Mouse (Mus musculus) brown adipose tissue, adult 24 weeks (tissue): Measurements from ENCODE around the gene Lin37. TPM values are rescaled to one million over a fixed set of nuclear protein-coding genes. Genes with fewer than 3 reads are reported as not detected.

Experiments used
- H3K27ac ChIP-seq: fragments of 200-500 bp; replicated peaks from 2 replicates; pipeline ENCODE4 v1.5.1; 2012; ENCODE audit warnings: low read depth, mild to moderate bottlenecking, low read length
- H3K4me1 ChIP-seq: fragments of 200-500 bp; 2 replicates; pipeline ENCODE4 v1.6.1; 2012; ENCODE audit warnings: low read length, mixed read lengths; ENCODE audit not compliant: control insufficient read depth, insufficient read depth, insufficient read length
- H3K4me3 ChIP-seq: fragments of 200-500 bp; 2 replicates; pipeline ENCODE4 v1.5.1; 2012; ENCODE audit warnings: low read depth, mild to moderate bottlenecking, low read length, moderate library complexity; ENCODE audit not compliant: insufficient read depth
- polyA plus RNA-seq: library from polyadenylated mRNA; stranded (reverse); fragments of >200 nt; gene quantifications from 2 replicates; pipeline ENCODE4 v1.2.4, GENCODE M21; 2012; ENCODE audit not compliant: missing spikeins, insufficient read depth, insufficient read length

The Lin37 gene
- 19.5 and 23.1 TPM in 2 replicates for polyA plus RNA-seq

DNA sequence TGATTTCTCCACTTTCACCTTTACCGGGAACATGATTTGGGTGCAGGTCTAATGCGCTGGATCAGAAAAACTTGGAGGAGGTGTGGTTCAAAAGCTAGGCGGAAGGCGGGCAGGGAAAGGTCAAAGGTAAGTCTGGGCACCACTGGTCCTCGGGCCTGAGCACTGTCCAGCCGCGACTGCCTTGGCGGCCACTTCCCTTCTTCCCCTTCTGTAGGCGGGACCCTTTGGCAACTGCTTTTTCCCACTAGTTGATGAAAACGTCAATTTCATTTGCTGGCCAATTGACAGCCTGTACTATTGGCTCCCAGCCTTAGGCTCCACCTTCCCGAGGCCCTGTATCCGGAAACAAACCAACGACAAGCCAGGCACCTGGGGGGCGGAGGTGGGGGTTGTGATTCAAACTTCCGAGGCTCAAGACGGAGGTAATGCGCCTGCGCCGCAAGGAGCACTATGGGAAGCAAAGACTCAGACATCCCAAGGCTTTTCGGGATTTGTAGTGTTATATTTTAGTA is at the start of gene Lin37:
Lin37 (minus strand) TSS at position 396 of the 512 bp plus-strand sequence.
- peak within 1 kb of the TSS; percentile 66 for H3K4me3 ChIP-seq
- 0 out of 2 replicates have a peak, but pooled peaks cover 7% of the 10 kb centered on the region for H3K4me1 ChIP-seq
- peak within 1 kb of the TSS; percentile 43 for H3K27ac ChIP-seq

DNA sequence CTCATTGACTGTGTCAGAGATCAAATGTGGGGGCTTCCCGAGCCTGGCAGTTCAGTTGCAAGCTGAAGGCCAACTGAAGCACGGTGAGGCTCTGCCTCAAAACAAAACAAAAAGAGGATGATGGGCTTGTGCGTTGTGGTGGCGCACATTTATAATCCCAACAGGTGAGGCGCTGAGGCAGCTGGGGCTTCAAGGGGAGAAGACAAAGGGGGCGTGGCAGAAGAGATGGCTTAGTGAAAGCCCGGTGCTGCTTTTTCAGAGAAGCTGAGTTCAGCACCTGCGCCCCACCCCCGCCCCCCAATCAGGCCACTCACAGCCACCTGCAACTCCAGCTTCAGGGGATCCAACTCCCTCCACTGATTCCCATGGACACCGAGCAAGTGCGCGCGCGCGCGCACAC is 48.8 kb upstream of the Lin37 start:
- Histone ChIP-seq H3K4me1 (no peaks in the 10 kb centered on the region), H3K27ac (no peak overlapping the region), H3K4me3 (no peak overlapping the region)

DNA sequence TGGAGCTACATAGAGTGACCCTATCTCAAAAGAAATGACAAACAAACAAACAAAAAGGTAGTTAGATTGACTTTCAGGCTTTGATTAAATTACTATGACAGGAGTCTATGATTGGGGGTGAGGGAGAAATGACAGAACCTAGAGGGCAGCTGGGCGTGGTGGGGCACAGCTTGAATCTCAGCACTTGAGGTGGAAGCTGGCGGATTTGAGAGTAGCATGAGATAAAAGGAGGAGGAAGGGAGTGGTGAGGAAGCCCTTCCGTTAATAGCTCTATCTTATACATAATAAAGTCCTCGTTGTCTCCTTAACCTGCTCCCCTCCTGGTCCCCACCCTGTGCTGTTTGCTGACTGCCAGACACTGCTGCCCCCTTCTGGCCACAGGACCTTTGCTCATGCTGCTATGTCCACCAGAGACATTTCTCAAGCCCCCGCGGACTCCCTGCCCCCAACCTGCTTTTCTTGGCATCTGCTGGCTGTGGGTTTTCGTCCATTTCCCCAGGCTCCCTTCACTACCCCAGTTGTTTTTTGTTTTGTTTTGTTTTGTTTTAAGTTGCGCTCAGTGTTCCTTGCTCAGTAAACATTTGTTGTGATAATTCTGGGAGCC is 48.2 kb upstream of the Lin37 start:
- H3K27ac ChIP-seq: no peak overlapping the region
- H3K4me3 ChIP-seq: no peak overlapping the region
- H3K4me1 ChIP-seq: no peaks in the 10 kb centered on the region

- Histone ChIP-seq H3K27ac (no peak overlapping the region), H3K4me3 (no peak overlapping the region), H3K4me1 (no peaks in the 10 kb centered on the region)
Measured at GRCm38 (mm10) chr7:30604944-30605343, 45.3 kb upstream of the Lin37 start.

- H3K4me3 ChIP-seq: no peak overlapping the region
- H3K27ac ChIP-seq: no peak overlapping the region
- H3K4me1 ChIP-seq: no peaks in the 10 kb centered on the region
Measured at GRCm38 (mm10) chr7:30604424-30604823, 44.8 kb upstream of the Lin37 start.

DNA sequence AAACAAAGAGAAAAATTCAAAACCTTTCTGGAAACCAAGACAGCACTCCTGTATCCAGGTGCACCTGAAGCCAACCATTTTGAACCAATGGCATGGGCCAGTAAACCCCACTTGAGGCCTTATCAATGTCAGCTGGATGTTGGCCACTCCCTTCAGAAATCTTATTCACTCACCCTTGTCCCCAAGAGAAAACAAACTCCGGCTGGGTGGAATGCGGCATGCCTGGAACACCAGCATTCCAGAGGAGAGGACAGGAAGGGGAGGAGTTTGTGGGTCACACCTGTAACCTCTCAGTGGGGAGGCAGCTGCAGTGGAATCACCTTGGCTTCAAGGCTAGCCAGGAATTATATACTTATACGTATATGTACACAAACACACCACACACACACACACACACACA is 42.9 kb upstream of the Lin37 start:
- Histone ChIP-seq H3K4me3 (no peak overlapping the region), H3K4me1 (no peaks in the 10 kb centered on the region), H3K27ac (no peak overlapping the region)

GRCm38 (mm10) chr7:30600651-30601050 is 41.0 kb upstream of the Lin37 start:
- no peak overlapping the region for H3K27ac ChIP-seq
- no peak overlapping the region for H3K4me3 ChIP-seq
- H3K4me1 ChIP-seq: no peaks in the 10 kb centered on the region

DNA sequence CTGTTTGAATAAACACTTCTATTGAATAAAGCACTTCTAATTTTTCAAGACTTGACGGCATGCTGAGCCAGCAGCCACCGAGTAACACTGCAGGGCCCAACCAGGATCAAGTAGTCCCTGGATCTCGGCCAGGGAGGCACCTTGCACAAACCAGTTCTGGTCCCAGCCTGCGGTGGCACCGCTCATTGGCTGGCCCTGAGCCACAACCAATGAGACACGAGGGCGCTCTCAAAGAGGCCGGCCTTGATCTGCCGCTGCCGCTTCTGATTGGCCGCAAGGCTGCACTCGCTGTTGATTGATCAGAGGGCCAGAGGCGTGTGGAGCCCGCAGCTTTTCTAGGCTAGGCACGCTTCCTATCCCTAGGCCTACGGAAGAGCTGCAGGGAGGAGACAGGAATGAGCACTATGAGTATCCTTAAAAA is 40.3 kb upstream of the Lin37 start:
- H3K27ac ChIP-seq: no peak overlapping the region
- H3K4me3 ChIP-seq: no peak overlapping the region
- H3K4me1 ChIP-seq: no peaks in the 10 kb centered on the region

DNA sequence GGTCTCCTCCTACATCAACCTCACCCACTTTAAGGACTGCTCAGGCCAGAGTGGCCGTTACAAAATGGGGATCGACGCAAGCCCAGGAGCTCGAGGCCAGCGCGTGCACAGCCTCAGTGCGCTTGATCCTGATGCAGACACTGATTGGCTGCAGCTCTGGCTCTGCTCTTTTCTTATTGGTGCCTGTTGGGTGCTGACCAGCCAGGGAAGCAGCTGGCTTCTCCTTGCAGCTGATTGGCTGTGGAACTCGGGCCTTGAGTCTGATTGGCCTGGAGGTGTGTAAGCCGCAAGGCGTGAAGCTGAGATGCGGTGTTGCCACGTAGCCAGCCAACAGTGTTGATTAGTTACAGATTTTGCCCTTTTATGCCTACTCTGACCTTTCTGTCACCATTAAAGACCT is 39.1 kb upstream of the Lin37 start, which contains the start of gene Zbtb32:
Zbtb32 (minus strand) TSS at position 124 of the 400 bp plus-strand sequence.
- H3K4me1 ChIP-seq: no peaks in the 10 kb centered on the region
- no peak within 1 kb of the TSS for H3K4me3 ChIP-seq
- H3K27ac ChIP-seq: no peak within 1 kb of the TSS

DNA sequence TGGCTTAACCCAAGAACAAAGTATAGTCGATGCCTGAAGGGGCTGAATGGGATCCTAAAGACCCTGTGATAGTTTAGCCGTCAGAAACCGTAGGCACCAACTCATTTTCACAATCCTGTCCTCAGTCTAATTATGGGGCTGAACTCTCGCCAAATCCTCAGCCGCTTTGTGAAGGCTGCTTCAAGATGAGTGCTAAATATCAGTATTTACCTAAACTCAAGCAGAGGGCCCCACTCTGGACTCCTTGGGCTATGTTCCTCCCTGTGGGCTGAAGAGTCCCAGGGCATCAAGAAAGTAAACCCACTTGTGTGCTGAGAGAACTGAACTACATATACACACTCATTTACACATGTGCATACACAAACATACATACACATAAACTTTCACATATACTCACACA is 37.2 kb upstream of the Lin37 start:
- H3K4me3 ChIP-seq: no peak overlapping the region
- no peaks in the 10 kb centered on the region for H3K4me1 ChIP-seq
- no peak overlapping the region for H3K27ac ChIP-seq

GRCm38 (mm10) chr7:30596093-30596492 is 36.5 kb upstream of the Lin37 start:
- Histone ChIP-seq H3K27ac (no peak overlapping the region), H3K4me1 (no peaks in the 10 kb centered on the region), H3K4me3 (no peak overlapping the region)

DNA sequence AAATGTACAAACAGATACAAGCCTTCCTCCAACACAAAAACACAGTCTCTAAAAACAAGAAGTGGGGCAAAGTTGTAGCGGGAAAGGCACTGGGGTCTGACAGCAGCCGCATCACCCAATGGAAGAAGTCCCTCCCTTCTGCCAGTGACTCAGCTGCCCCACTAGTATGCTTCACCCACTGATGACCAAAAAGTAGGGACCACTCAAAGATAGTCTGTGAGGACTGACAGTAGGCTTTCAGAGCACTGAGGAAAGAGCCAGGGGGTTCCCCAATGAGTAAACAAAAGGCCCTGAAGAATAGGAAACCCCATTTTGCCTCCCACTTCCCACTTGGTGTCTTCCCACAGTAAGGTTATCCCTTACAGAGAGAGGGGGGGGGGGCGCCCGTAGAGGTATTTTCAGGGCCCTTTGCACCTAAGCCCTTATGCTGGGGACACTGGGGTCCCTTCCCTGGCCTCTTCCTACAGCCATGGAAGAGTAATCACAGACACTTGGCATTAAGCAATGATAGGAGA is 34.9 kb upstream of the Lin37 start:
- H3K4me3 ChIP-seq: no peak overlapping the region
- no peaks in the 10 kb centered on the region; the same call in 1 of the 2 replicates for H3K4me1 ChIP-seq
- H3K27ac ChIP-seq: no peak overlapping the region

- H3K27ac ChIP-seq: no peak overlapping the region
Measured at GRCm38 (mm10) chr7:30593579-30594509, 34.2 kb upstream of the Lin37 start.

GRCm38 (mm10) chr7:30592772-30593423 is 33.3 kb upstream of the Lin37 start:
- H3K4me3 ChIP-seq: no peak overlapping the region
- no peaks in the 10 kb centered on the region; the same call in 1 of the 2 replicates for H3K4me1 ChIP-seq
- no peak overlapping the region for H3K27ac ChIP-seq

More at GRCm38 (mm10) chr7:30593579-30594509, 34.2 kb upstream of the Lin37 start:
- Histone ChIP-seq H3K4me1 (no peaks in the 10 kb centered on the region; the same call in 1 of the 2 replicates), H3K4me3 (no peak overlapping the region)

DNA sequence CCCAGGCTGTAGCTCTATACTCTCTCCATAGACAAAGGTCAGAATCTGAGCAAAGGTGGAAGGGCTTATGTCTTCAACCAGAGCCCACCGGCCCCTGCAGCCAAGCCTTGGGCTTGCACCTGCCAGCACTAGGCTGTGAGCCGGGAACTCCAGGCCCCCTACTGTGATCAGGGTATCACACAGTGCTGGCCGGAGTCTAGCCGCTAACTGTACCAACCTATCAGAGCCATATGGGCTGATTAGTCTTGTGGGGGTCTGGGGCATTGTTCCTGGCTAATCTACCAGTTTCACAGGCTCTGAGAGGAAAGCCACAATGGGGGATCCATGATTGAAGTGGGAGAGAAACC is 31.9 kb upstream of the Lin37 start:
- H3K4me3 ChIP-seq: no peak overlapping the region

More for the DNA sequence above, 31.9 kb upstream of the Lin37 start:
- peaks cover 2% of the 10 kb centered on the region for H3K4me1 ChIP-seq
- no peak overlapping the region for H3K27ac ChIP-seq
